Mouse (Mus musculus) G1E (cell line): Measurements from ENCODE around the gene Zfp982.

Source experiments
- CTCF ChIP-seq: IDR thresholded peaks from 2 replicates; pipeline ENCODE4 v1.5.1; 2012; ENCODE audit warnings: low read depth, low read length, inconsistent platforms, mixed read lengths
- GATA1 ChIP-seq: IDR thresholded peaks from 2 replicates; pipeline ENCODE4 v1.6.1; 2012; ENCODE audit warnings: borderline replicate concordance, low read length, inconsistent platforms, mixed read lengths
- GATA2 ChIP-seq: IDR thresholded peaks from 2 replicates; pipeline ENCODE4 v1.6.1; 2012; ENCODE audit warnings: low read depth, low read length, inconsistent platforms, borderline replicate concordance
- POLR2AphosphoS5 ChIP-seq: IDR thresholded peaks from 2 replicates; pipeline ENCODE4 v1.6.1; 2012; ENCODE audit warnings: low read depth, low read length, inconsistent platforms; ENCODE audit not compliant: insufficient replicate concordance
- TAL1 ChIP-seq: conservative IDR thresholded peaks from 2 replicates; pipeline ENCODE4 v1.6.1; 2012; ENCODE audit warnings: low read depth, low read length, inconsistent platforms, mixed read lengths

GRCm38 (mm10) chr4:147449099-147449581, 43.1 kb upstream of the Zfp982 start:
- TF ChIP-seq GATA2 (no peak), CTCF (no peak), GATA1 (no peak), POLR2AphosphoS5 (no peak), TAL1 (no peak)
